Mouse (Mus musculus) CH12.LX (cell line): Measurements from ENCODE around the gene Crybb1. TPM values are rescaled to one million over a fixed set of nuclear protein-coding genes. Genes with fewer than 3 reads are reported as not detected.

Experiments
- DNase-seq: peaks from one replicate; pipeline ENCODE4 v3.0.0-alpha.2; 2013; ENCODE audit errors: extremely low read depth
- H3K27ac ChIP-seq: 2 replicates; pipeline ENCODE4 v1.5.1; 2012; ENCODE audit warnings: low read depth, mild to moderate bottlenecking, control low read depth, moderate library complexity; ENCODE audit not compliant: insufficient read depth
- H3K27me3 ChIP-seq: replicated peaks from 2 replicates; pipeline ENCODE3; 2012; ENCODE audit warnings: inconsistent platforms
- H3K36me3 ChIP-seq, 2 experiments: replicated peaks in 1 of 2; 2 replicates each; pipeline versions ENCODE3 to v1.6.1; 2012; ENCODE audit warnings: inconsistent platforms in 1 of 2, low read length in 1 of 2, mild to moderate bottlenecking in 1 of 2, mixed read lengths in 1 of 2, moderate library complexity in 1 of 2; ENCODE audit not compliant: control insufficient read depth in 1 of 2, insufficient read depth in 1 of 2
- H3K4me1 ChIP-seq, 2 experiments: 2 replicates each; pipeline ENCODE4 v1.6.1; 2012; ENCODE audit warnings: inconsistent platforms in 1 of 2, moderate library complexity in 1 of 2; ENCODE audit not compliant: insufficient read depth in 2 of 2, control insufficient read depth in 1 of 2
- H3K4me2 ChIP-seq: 2 replicates; pipeline ENCODE4 v1.6.1; 2012; ENCODE audit warnings: low read depth, mild to moderate bottlenecking, control low read depth; ENCODE audit not compliant: poor library complexity, insufficient read depth, severe bottlenecking
- H3K4me3 ChIP-seq, 3 experiments: fragments of 150-350 bp in 1 of 3; sonication (generic) in 1 of 3; replicated peaks in 1 of 3; 2 replicates each; pipeline versions ENCODE3 to v1.5.1; 2011 to 2012; ENCODE audit warnings: low read depth in 2 of 3, low read length in 2 of 3, mild to moderate bottlenecking in 2 of 3, moderate library complexity in 2 of 3, control low read depth in 1 of 3, improper control_type of control experiment in 1 of 3, inconsistent platforms in 1 of 3, mixed read lengths in 1 of 3; ENCODE audit not compliant: poor library complexity in 1 of 3
- H3K79me2 ChIP-seq: replicated peaks from 2 replicates; pipeline ENCODE4 v1.6.1; 2012; ENCODE audit warnings: mild to moderate bottlenecking, moderate library complexity; ENCODE audit not compliant: control insufficient read depth, poor library complexity, insufficient read depth, severe bottlenecking; ENCODE audit errors: extremely low read depth
- H3K9ac ChIP-seq: 2 replicates; pipeline ENCODE4 v1.6.1; 2012; ENCODE audit warnings: low read depth, mild to moderate bottlenecking, control low read depth, moderate library complexity; ENCODE audit not compliant: insufficient read depth
- H3K9me3 ChIP-seq: replicated peaks from 2 replicates; pipeline ENCODE3; 2012; ENCODE audit warnings: low read length, inconsistent platforms, mixed read lengths
- BHLHE40 ChIP-seq: IDR thresholded peaks from 2 replicates; pipeline ENCODE4 v1.6.1; 2011; ENCODE audit warnings: mild to moderate bottlenecking, low read depth, low read length, improper control_type of control experiment
- CHD2 ChIP-seq: IDR thresholded peaks from 2 replicates; pipeline ENCODE4 v1.6.1; 2011; ENCODE audit warnings: low read length, improper control_type of control experiment
- E2F4 ChIP-seq: IDR thresholded peaks from 2 replicates; pipeline ENCODE4 v1.6.1; 2011; ENCODE audit warnings: low read depth, low read length, improper control_type of control experiment; ENCODE audit not compliant: insufficient replicate concordance
- ELF1 ChIP-seq: IDR thresholded peaks from 2 replicates; pipeline ENCODE4 v1.6.1; 2014; ENCODE audit warnings: low read depth, mild to moderate bottlenecking, inconsistent platforms, low read length, improper control_type of control experiment
- EP300 ChIP-seq: IDR thresholded peaks from 2 replicates; pipeline ENCODE4 v1.6.1; 2011; ENCODE audit warnings: low read length, improper control_type of control experiment
- ETS1 ChIP-seq: conservative IDR thresholded peaks from 2 replicates; pipeline ENCODE4 v1.6.1; 2012; ENCODE audit warnings: low read depth, mild to moderate bottlenecking, inconsistent platforms, low read length, improper control_type of control experiment, moderate library complexity
- HCFC1 ChIP-seq: IDR thresholded peaks from 2 replicates; pipeline ENCODE4 v1.6.1; 2012; ENCODE audit warnings: low read depth, mild to moderate bottlenecking, inconsistent platforms, low read length, improper control_type of control experiment
- IRF4 ChIP-seq: IDR thresholded peaks from 2 replicates; pipeline ENCODE4 v1.6.1; 2014; ENCODE audit warnings: low read depth, mild to moderate bottlenecking, inconsistent platforms, low read length, improper control_type of control experiment
- MAFK ChIP-seq: IDR thresholded peaks from 2 replicates; pipeline ENCODE4 v1.6.1; 2011; ENCODE audit warnings: low read length, improper control_type of control experiment; ENCODE audit not compliant: insufficient replicate concordance
- MXI1 ChIP-seq: IDR thresholded peaks from 2 replicates; pipeline ENCODE4 v1.6.1; 2011; ENCODE audit warnings: mild to moderate bottlenecking, low read depth, low read length, improper control_type of control experiment
- MYC ChIP-seq: IDR thresholded peaks from 2 replicates; pipeline ENCODE4 v1.6.1; 2011; ENCODE audit warnings: low read depth, mild to moderate bottlenecking, improper control_type of control experiment, low read length
- PAX5 ChIP-seq: IDR thresholded peaks from 2 replicates; pipeline ENCODE4 v1.6.1; 2012; ENCODE audit warnings: low read length, inconsistent platforms, mixed read lengths
- POLR2AphosphoS2 ChIP-seq: IDR thresholded peaks from 2 replicates; pipeline ENCODE4 v1.6.1; 2011; ENCODE audit warnings: low read depth, low read length, improper control_type of control experiment
- RCOR1 ChIP-seq: conservative IDR thresholded peaks from 2 replicates; pipeline ENCODE4 v1.6.1; 2012; ENCODE audit warnings: low read depth, mild to moderate bottlenecking, inconsistent platforms, low read length, improper control_type of control experiment
- TBP ChIP-seq: conservative IDR thresholded peaks from 2 replicates; pipeline ENCODE4 v1.6.1; 2011; ENCODE audit warnings: low read depth, low read length, improper control_type of control experiment
- USF1 ChIP-seq: IDR thresholded peaks from 2 replicates; pipeline ENCODE4 v1.6.1; 2014; ENCODE audit warnings: low read depth, mild to moderate bottlenecking, inconsistent platforms, low read length, improper control_type of control experiment
- ZC3H11A ChIP-seq: IDR thresholded peaks from 2 replicates; pipeline ENCODE4 v1.6.1; 2012; ENCODE audit warnings: low read depth, mild to moderate bottlenecking, inconsistent platforms, low read length, improper control_type of control experiment
- ZMIZ1 ChIP-seq: IDR thresholded peaks from 2 replicates; pipeline ENCODE4 v1.6.1; 2012; ENCODE audit warnings: low read depth, mild to moderate bottlenecking, inconsistent platforms, low read length, improper control_type of control experiment
- ZNF384 ChIP-seq: IDR thresholded peaks from 2 replicates; pipeline ENCODE4 v1.6.1; 2012; ENCODE audit warnings: low read depth, low read length, improper control_type of control experiment, inconsistent platforms
- dilution Hi-C: fragments of 300-500 bp; cut with MboI; formaldehyde crosslinking; loops from 2 replicates; pipeline ENCODE4 v1.14.3; 2020; ENCODE audit warnings: low sequenced_read_pairs; ENCODE audit not compliant: extremely low pct_unique_long_range_greater_than_20kb, extremely low pct_ligation_motif_present
- in situ Hi-C: fragments of 300-500 bp; cut with MboI; formaldehyde crosslinking; loops from 3 replicates; pipeline ENCODE4 v1.14.3; 2019; ENCODE audit warnings: low sequenced_read_pairs, low pct_ligation_motif_present, low pct_unique_long_range_greater_than_20kb, mixed read lengths
- polyA plus RNA-seq: library from polyadenylated mRNA; unstranded; fragments of >175 nt; gene quantifications from 2 replicates; pipeline ENCODE4 v1.2.1, GENCODE M21; 2012; ENCODE audit warnings: low read depth; ENCODE audit not compliant: insufficient read length
- total RNA-seq, 2 experiments: library from RNA; depleted of rRNA; stranded (reverse); fragments of 300-350 nt in 1 of 2; fragments of >200 nt in 1 of 2; gene quantifications; 2 replicates each; pipeline ENCODE4 v1.2.3; 2012 to 2014

The Crybb1 gene
- total and polyA plus RNA-seq, 3 experiments: not detected

GRCm38 (mm10) chr5:112218679-112219078 lies 36.9 kb upstream of the Crybb1 start:
- H3K27ac ChIP-seq: no peak overlapping the region
- H3K27me3 ChIP-seq: peaks cover 70% of the 10 kb centered on the region
- no peaks in the 10 kb centered on the region for H3K9me3 ChIP-seq
- no peaks in the 10 kb centered on the region for H3K79me2 ChIP-seq
- no peak overlapping the region for H3K4me2 ChIP-seq
- H3K4me3 ChIP-seq: no peak overlapping the region
- H3K9ac ChIP-seq: no peak overlapping the region
- no peaks in the 10 kb centered on the region for H3K4me1 ChIP-seq
- no peaks in the 10 kb centered on the region for H3K36me3 ChIP-seq
- dilution Hi-C loops: no loop called here
- TF ChIP-seq PAX5: no peak
- no peak for TF ChIP-seq EP300
- TF ChIP-seq E2F4: no peak
- TF ChIP-seq MAFK: no peak
- no peak for TF ChIP-seq BHLHE40
- TF ChIP-seq, all 38 proteins: peak for 0
- in situ Hi-C loops: loop anchor here (10.0 kb wide), 1 partner anchor 206 kb away; no protein-coding TSS in a partner anchor
- no peak for DNase-seq

DNA sequence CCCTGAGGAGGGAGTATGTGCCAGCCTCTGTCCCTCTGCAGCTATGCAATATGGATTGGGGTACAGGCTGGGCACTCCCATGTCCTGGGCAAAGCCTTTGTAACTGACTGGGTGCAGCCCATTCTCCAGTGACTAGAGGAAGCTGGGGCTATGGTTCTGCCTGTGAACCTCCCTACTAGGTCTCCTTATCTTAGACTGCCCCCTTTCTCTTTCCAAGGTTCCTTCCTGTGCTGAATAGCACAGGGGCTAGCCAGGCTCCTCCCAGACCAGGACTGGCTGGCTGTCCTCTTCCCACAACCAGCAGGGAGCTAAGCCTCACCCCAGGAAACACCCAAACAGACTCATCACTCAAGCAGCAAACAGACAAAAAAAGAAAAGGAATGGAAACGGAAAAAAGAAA lies 36.2 kb upstream of the Crybb1 start:
- in situ Hi-C loops (loop anchor here (10.0 kb wide), 1 partner anchor 205 kb away; no protein-coding TSS in a partner anchor), dilution Hi-C loops (no loop called here)
- Histone ChIP-seq H3K4me3 (no peak overlapping the region), H3K27ac (no peak overlapping the region), H3K27me3 (peaks cover 77% of the 10 kb centered on the region), H3K4me1 (no peaks in the 10 kb centered on the region), H3K4me2 (no peak overlapping the region), H3K9ac (no peak overlapping the region), H3K9me3 (no peaks in the 10 kb centered on the region), H3K36me3 (no peaks in the 10 kb centered on the region), H3K79me2 (no peaks in the 10 kb centered on the region)
- no peak for DNase-seq
- TF ChIP-seq CHD2 (no peak), USF1 (no peak), ETS1 (no peak), HCFC1 (no peak), ELF1 (no peak), TBP (no peak), POLR2AphosphoS2 (no peak), RCOR1 (no peak), BHLHE40 (no peak), IRF4 (no peak)

DNA sequence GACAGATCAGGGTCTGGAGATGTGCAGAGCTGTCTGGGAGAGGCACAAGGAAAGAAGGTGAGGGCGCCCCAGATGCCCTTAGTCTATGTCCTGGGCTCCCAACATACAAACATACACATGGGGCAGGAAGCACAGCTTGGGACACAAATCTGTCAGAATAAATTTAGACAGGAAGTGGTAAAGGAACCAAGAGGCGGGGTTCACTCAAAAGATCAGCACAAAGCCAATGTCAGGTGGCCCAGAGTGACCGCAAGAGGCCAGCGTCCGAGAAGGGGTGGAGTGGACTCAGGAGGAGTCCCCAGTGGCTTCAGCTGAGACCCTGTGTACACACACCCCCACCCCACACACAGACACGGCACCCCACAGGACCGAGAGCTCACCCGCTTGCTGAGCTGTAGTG lies 35.4 kb upstream of the Crybb1 start:
- H3K36me3 ChIP-seq: no peaks in the 10 kb centered on the region
- H3K9ac ChIP-seq: no peak overlapping the region
- no peak overlapping the region for H3K4me2 ChIP-seq
- H3K9me3 ChIP-seq: no peaks in the 10 kb centered on the region
- dilution Hi-C loops: no loop called here
- peaks cover 84% of the 10 kb centered on the region for H3K27me3 ChIP-seq
- no peak overlapping the region for H3K4me3 ChIP-seq
- no peak for DNase-seq
- TF ChIP-seq ZMIZ1 (no peak), POLR2AphosphoS2 (no peak), ZC3H11A (no peak), MYC (no peak), HCFC1 (no peak), ZNF384 (no peak), MXI1 (no peak)
- no peaks in the 10 kb centered on the region for H3K79me2 ChIP-seq
- no peak overlapping the region for H3K27ac ChIP-seq
- in situ Hi-C loops: no loop called here
- no peaks in the 10 kb centered on the region for H3K4me1 ChIP-seq
